Mouse (Mus musculus) ovary, postnatal 14 days (tissue): ENCODE measurements around the gene Dab2.

Experiments used
- DNase-seq: peaks from one replicate; pipeline ENCODE4 v3.0.0; 2022; ENCODE audit warnings: low spot score

Gene Dab2

GRCm38 (mm10) chr15:6325443-6325842, 25.9 kb downstream of the Dab2 start:
- no peak for DNase-seq

- no peak for DNase-seq
Observed at GRCm38 (mm10) chr15:6326011-6326410, 26.4 kb downstream of the Dab2 start.

GRCm38 (mm10) chr15:6331380-6331779, 31.8 kb downstream of the Dab2 start:
- no peak for DNase-seq

GRCm38 (mm10) chr15:6334664-6335206, 35.1 kb downstream of the Dab2 start:
- DNase-seq, result no peak

- DNase-seq, result no peak
Observed at GRCm38 (mm10) chr15:6339767-6340166, 40.2 kb downstream of the Dab2 start.

DNA sequence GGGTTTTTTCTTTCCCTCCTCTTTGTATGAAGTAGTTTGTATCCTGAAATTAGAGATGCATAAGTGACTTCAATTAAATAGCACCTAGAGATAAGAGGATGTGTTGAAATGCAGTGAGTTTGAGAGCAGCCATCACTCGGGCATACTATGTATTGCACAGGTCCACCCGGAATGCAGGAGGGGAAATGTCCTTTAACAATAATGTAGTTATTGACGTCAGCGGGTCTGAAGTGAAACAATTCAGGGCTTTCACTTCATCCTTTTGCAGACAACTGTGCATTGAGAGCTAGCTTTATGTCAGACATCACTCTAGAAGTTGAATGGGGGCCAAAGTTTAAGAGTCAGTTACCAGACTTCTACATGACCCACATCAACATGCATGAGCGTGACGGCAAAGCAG, 40.8 kb downstream of the Dab2 start:
- no peak for DNase-seq

GRCm38 (mm10) chr15:6341427-6341826, 41.8 kb downstream of the Dab2 start:
- no peak for DNase-seq

- no peak for DNase-seq
Observed at GRCm38 (mm10) chr15:6353901-6354300, 54.3 kb downstream of the Dab2 start.

- DNase-seq, result no peak
Observed at GRCm38 (mm10) chr15:6359859-6360258, 60.3 kb downstream of the Dab2 start.

- no peak for DNase-seq
Observed at GRCm38 (mm10) chr15:6369974-6370373, 70.4 kb downstream of the Dab2 start.

GRCm38 (mm10) chr15:6371486-6371885, 71.9 kb downstream of the Dab2 start:
- DNase-seq, result no peak

GRCm38 (mm10) chr15:6375016-6375415, 75.4 kb downstream of the Dab2 start:
- no peak for DNase-seq

DNA sequence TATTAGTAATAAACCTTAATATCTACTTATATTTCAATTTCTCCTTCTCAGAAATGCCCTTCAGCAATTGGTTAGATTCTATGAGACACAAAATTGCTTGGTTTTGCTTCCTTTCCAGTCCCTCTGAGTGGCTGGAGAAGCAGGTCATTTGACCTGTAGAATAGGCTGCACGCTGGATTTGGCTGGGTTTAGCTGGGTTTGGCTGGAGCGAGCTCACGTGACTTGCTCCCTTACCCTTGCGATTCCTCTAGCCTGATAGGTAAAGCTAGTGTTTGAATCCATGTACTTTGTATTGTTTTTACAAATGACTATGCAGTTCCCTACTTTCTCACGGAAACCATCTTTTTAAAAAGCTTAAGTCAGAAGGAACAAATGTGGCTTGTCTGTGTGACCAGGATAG, 76.4 kb downstream of the Dab2 start:
- no peak for DNase-seq

DNA sequence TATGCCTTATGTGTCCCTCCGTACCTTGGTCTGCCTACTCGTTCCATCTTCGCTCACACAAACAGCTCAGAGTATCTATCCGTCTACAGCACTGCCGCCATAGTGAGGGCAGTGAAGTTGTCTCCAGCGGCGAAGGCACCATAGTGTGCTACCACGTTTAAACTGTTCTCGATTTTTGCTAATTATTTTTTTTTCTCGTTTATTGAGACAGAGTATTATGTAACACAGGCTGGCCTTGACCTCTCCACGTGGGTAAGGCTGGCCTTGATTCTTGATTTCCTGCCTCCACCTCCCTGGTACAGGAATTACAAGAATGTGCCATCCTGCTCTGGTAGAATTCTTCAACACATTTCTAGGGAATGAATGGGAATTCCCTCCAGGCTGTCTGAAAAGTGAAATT, 77.2 kb downstream of the Dab2 start:
- no peak for DNase-seq

GRCm38 (mm10) chr15:6384027-6384426, 84.4 kb downstream of the Dab2 start:
- no peak for DNase-seq

DNA sequence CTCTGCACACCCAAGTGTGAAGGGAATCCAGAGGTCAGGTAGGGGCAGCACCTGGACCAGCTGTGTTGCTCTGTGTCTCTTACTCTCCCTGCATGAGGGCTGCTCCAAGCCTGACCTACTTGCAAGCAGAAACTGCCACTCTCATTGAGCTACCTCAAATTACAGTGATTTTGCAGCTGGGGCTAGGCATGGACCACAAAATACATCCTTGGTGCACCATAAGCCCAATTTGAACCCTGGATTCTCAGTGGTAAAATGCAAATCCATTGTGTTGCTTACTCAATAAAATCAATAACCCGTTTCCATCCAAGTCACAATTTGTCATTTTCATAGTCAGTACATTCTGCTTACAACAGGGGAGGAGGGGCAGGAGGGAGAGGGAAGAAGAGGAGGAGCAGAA, 85.7 kb downstream of the Dab2 start:
- DNase-seq, result no peak

- peak; percentile 67 for DNase-seq
Observed at GRCm38 (mm10) chr15:6386159-6386951, 86.8 kb downstream of the Dab2 start.

DNA sequence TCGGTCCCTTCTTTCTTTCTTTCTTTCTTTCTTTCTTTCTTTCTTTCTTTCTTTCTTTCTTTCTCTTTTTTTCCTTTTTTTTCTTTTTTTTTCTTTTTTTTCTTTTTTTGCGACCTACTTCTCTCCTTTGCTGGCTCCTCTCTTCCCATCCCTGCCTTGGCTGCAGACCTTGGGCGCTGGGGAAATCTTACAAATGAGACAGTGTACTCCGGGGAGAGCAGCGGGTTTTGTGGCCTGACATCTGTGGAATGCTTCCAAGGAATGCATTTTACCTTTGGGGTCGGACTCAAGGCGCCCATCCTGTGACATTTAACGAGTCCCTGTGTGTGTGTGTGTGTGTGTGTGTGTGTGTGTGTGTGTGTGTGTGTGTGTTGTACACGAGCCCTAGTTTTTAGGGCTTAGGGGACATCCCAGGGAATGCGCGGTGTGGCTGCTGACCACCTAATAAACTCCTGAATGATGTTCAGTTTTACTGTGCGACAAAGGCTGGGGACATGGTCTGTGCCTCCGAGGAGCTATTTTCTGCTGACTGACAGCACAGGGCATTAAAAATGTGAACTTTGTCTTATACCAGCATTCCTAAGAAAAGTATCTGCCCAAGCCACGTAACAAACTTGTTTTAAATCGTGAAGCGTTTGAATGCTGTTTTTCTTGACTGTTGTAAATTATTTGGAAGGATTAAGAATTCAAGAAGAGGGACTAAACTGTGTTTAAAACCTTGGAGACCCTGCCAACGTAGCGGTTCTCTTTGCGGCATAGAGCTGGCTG, 87.6 kb downstream of the Dab2 start:
- no peak for DNase-seq

DNA sequence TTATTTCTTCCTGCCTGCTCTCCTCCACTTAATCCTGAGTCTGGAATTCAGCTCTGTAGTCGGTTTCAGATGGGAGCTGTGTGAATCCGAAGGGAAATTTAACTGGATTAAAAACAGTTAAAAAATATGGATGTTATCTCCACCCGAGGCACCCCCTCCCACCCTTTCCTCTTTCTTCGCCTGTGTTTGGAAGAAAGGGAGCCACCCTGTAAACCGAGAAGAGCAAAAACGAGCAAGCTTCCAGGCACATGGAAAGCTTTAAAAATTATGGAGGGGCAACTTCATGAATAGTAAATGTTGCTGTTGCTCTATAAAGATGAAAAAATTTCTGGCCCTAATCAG, 88.1 kb downstream of the Dab2 start:
- DNase-seq, result no peak

- no peak for DNase-seq
Observed at GRCm38 (mm10) chr15:6388146-6388545, 88.6 kb downstream of the Dab2 start.

DNA sequence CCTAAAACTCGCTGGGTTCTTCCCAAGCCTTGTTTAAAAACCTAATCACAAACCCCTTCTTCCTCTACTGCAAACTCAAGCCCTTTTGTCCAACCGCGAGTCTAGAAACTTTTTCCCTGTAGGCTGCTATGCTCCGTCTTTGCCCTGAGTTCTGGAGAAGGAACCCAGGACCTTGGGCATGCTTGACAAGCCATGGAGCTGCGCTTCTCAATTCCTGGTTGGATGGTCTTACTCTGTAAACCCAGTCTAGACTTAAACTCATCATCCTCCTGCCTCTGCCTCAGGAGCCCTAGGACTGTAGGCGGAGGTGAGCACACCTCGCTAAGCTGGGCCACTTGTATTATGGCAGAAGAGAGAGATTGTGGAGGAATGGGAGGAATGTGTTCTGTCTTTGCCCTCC, 89.0 kb downstream of the Dab2 start:
- DNase-seq, result no peak

- no peak for DNase-seq
Observed at GRCm38 (mm10) chr15:6390106-6390505, 90.5 kb downstream of the Dab2 start.

DNA sequence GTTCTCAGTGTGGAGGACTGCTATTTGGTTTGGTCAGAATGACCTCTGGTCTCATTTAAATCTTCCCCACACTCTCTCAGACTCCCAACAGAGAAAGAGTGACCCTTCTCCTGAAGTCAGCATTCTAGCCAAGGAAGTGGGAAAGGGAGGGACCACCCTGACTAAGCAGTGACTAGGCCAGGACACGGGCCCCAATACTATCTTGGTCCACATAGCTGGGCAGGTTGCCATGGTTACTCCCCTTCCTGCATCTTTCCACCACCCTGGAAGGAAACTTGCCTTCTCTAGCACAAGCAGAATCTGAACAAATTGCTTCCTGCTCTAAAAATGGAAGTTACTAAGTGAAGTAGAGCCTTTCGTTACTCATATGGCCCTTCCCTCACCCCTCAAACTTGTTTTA, 91.1 kb downstream of the Dab2 start:
- DNase-seq, result no peak
